Mouse (Mus musculus) ES-E14 (cell line): ENCODE data around the gene Ccnd3. TPM values are rescaled to one million over a fixed set of nuclear protein-coding genes. Genes with fewer than 3 reads are reported as not detected.
A peak's percentile ranks its signal among the peaks of the same experiment; 100 is the strongest.

ENCODE experiments used
- DNase-seq: peaks from one replicate; pipeline ENCODE4 v3.0.0-alpha.2; 2013; ENCODE audit warnings: low read depth, low spot score
- H3K27ac ChIP-seq: 2 replicates; pipeline ENCODE4 v1.5.1; 2012; ENCODE audit warnings: low read depth, mild to moderate bottlenecking, low read length, moderate library complexity, mixed read lengths; ENCODE audit not compliant: poor library complexity, insufficient read depth, severe bottlenecking
- H3K36me3 ChIP-seq: 2 replicates; pipeline ENCODE4 v1.6.1; 2012; ENCODE audit warnings: mild to moderate bottlenecking, low read length, moderate library complexity, mixed read lengths; ENCODE audit not compliant: control insufficient read depth, poor library complexity, insufficient read depth, severe bottlenecking
- H3K4me1 ChIP-seq, 2 experiments: fragments of 150-350 bp in 1 of 2; sonication (generic) in 1 of 2; 2 replicates each; pipeline ENCODE4 v1.6.1; 2012; ENCODE audit warnings: low read length in 2 of 2, mild to moderate bottlenecking in 1 of 2, mixed read lengths in 1 of 2; ENCODE audit not compliant: control insufficient read depth in 2 of 2, insufficient read depth in 2 of 2, poor library complexity in 1 of 2
- H3K4me3 ChIP-seq, 2 experiments: fragments of 150-350 bp in 1 of 2; sonication (generic) in 1 of 2; 2 replicates each; pipeline ENCODE4 v1.5.1; 2012; ENCODE audit warnings: low read length in 2 of 2, low read depth in 1 of 2, mild to moderate bottlenecking in 1 of 2, mixed read lengths in 1 of 2; ENCODE audit not compliant: insufficient read depth in 1 of 2, poor library complexity in 1 of 2, severe bottlenecking in 1 of 2
- H3K9ac ChIP-seq: 2 replicates; pipeline ENCODE4 v1.6.1; 2012; ENCODE audit warnings: low read depth, mild to moderate bottlenecking, low read length, mixed read lengths; ENCODE audit not compliant: poor library complexity, insufficient read depth, severe bottlenecking
- H3K9me3 ChIP-seq: fragments of 150-350 bp; sonication (generic); 2 replicates; pipeline ENCODE4 v1.6.1; 2012; ENCODE audit warnings: low read depth, mild to moderate bottlenecking, low read length; ENCODE audit not compliant: control insufficient read depth, insufficient read depth
- CHD2 ChIP-seq: IDR thresholded peaks from 2 replicates; pipeline ENCODE4 v1.6.1; 2014; ENCODE audit warnings: mild to moderate bottlenecking, low read depth, low read length, inconsistent platforms
- HCFC1 ChIP-seq: IDR thresholded peaks from 2 replicates; pipeline ENCODE4 v1.6.1; 2012; ENCODE audit warnings: low read length, inconsistent platforms, borderline replicate concordance; ENCODE audit not compliant: insufficient read depth
- MAFK ChIP-seq: IDR thresholded peaks from 2 replicates; pipeline ENCODE4 v1.6.1; 2014; ENCODE audit warnings: mild to moderate bottlenecking, low read depth, low read length, inconsistent platforms; ENCODE audit not compliant: insufficient read depth
- ZC3H11A ChIP-seq: IDR thresholded peaks from 2 replicates; pipeline ENCODE4 v1.6.1; 2012; ENCODE audit warnings: low read depth, mild to moderate bottlenecking, inconsistent platforms, low read length, borderline replicate concordance
- ZNF384 ChIP-seq: IDR thresholded peaks from 2 replicates; pipeline ENCODE4 v1.6.1; 2012; ENCODE audit warnings: low read depth, low read length, inconsistent platforms
- in situ Hi-C, 2 experiments: fragments of 600-800 bp; cut with MboI; formaldehyde crosslinking; loops; one replicate each; pipeline ENCODE4 v1.15.1; 2025; ENCODE audit warnings: low sequenced_read_pairs in 2 of 2, inconsistent platforms in 1 of 2; ENCODE audit not compliant: unreplicated experiment in 2 of 2
- total RNA-seq: library from RNA; depleted of rRNA; stranded (reverse); fragments of 300-350 nt; gene quantifications from 2 replicates; pipeline ENCODE4 v1.2.3, GENCODE M21; 2012

Ccnd3 gene
- total RNA-seq, 1 experiment, result 131 TPM

DNA sequence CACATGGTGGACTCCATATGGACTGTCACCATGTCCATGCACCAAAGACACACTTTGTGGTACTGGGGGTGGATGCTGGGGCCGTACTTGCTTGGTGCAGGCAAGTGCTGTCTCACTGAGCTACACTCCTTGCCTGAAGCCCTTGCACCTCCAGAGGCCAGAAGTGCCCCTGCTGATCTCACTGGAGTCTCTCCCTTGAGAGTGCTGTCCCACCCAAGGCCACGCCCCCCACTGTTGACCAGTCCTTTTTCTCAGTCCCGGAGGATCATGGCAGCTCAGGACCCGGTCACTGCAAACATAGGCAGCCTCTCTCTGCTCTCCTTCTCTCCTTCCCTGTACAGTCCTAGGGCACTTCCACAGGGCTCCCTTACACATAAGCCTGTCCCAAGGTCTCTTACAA is 30.6 kb upstream of the Ccnd3 start:
- DNase-seq, result no peak
- H3K4me3 ChIP-seq, result no peak overlapping the region
- H3K9ac ChIP-seq, result no peak overlapping the region
- no peaks in the 10 kb centered on the region for H3K9me3 ChIP-seq
- peaks cover 3 to 15% of the 10 kb centered on the region in 2 experiments; a peak in 3 of 4 replicates for H3K4me1 ChIP-seq
- peaks cover 2% of the 10 kb centered on the region; the same call in 1 of the 2 replicates for H3K36me3 ChIP-seq
- H3K27ac ChIP-seq, result no peak overlapping the region
- in situ Hi-C loops, result no loop called here
- no peak for TF ChIP-seq ZC3H11A
- TF ChIP-seq HCFC1, result no peak
- no peak for TF ChIP-seq MAFK
- TF ChIP-seq CHD2, result no peak
- TF ChIP-seq ZNF384, result no peak

- Histone ChIP-seq H3K4me3 (no peak overlapping the region), H3K36me3 (no peaks in the 10 kb centered on the region; the same call in 1 of the 2 replicates), H3K27ac (no peak overlapping the region), H3K9ac (no peak overlapping the region), H3K9me3 (no peaks in the 10 kb centered on the region), H3K4me1 (peaks cover 3 to 15% of the 10 kb centered on the region in 2 experiments; a peak in 3 of 4 replicates)
- DNase-seq, result no peak
- in situ Hi-C loops, result no loop called here
- no peak for TF ChIP-seq ZNF384
- no peak for TF ChIP-seq ZC3H11A
- no peak for TF ChIP-seq CHD2
- no peak for TF ChIP-seq HCFC1
- no peak for TF ChIP-seq MAFK
Measured at GRCm38 (mm10) chr17:47475181-47475580, 29.7 kb upstream of the Ccnd3 start.

DNA sequence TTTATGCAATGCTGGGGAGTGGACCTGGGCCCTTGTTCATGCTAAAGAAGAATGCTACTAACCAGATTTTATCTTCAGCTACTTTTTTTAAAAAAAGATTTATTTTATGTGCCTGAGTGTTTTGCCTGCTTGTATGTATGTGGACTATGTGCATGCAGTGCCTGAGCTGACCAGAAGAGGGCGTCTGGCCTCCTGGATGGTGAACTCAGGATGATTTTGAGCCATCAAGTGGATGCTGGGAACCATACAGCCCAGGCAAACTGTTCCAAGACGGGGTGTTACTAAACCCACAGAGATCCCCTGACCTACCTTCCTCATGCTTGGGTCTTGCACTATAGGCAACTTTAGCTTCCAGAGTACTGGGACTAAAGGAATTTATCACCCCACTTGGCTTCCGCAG is 29.1 kb upstream of the Ccnd3 start:
- Histone ChIP-seq H3K4me1 (peaks cover 3 to 19% of the 10 kb centered on the region in 2 experiments; a peak in 3 of 4 replicates), H3K4me3 (no peak overlapping the region), H3K9ac (no peak overlapping the region), H3K36me3 (no peaks in the 10 kb centered on the region), H3K27ac (no peak overlapping the region), H3K9me3 (no peaks in the 10 kb centered on the region)
- in situ Hi-C loops, result no loop called here
- DNase-seq, result peak; percentile 76
- TF ChIP-seq CHD2, result no peak

- Histone ChIP-seq H3K9me3 (no peaks in the 10 kb centered on the region), H3K36me3 (no peaks in the 10 kb centered on the region), H3K27ac (no peak overlapping the region), H3K4me3 (no peak overlapping the region), H3K9ac (no peak overlapping the region), H3K4me1 (peaks cover 0 to 15% of the 10 kb centered on the region in 2 experiments; a peak in 2 of 4 replicates)
- in situ Hi-C loops, result no loop called here
- TF ChIP-seq ZNF384 (no peak), ZC3H11A (no peak), CHD2 (no peak), HCFC1 (no peak), MAFK (no peak)
- DNase-seq, result no peak
Measured at GRCm38 (mm10) chr17:47479887-47480286, 25.0 kb upstream of the Ccnd3 start.

DNA sequence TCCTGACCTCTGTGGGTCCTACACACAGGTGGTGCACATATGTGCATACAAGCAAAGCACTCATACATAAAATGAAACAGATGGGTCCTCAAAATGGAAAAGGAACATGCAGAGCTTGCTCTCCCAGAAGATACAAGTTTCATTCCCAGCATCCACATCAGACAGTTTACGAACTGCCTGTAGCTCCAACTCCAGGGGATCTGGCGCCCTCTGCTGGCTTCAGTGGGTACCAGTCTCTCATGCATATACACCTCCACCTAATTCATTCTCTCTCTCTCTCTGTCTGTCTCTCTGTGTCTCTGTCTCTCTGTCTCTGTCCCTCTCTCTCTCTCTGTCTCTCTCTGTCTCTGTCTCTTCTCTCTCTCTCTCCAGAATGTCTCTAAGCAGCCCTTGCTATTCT is 22.4 kb upstream of the Ccnd3 start:
- Histone ChIP-seq H3K27ac (no peak overlapping the region), H3K9me3 (no peaks in the 10 kb centered on the region), H3K9ac (no peak overlapping the region), H3K4me3 (no peak overlapping the region), H3K4me1 (peaks cover 0 to 33% of the 10 kb centered on the region in 2 experiments; a peak in 2 of 4 replicates), H3K36me3 (0 out of 2 replicates have a peak, but pooled peaks cover under 1% of the 10 kb centered on the region)
- in situ Hi-C loops, result no loop called here
- TF ChIP-seq MAFK, result no peak
- no peak for TF ChIP-seq ZNF384
- TF ChIP-seq ZC3H11A, result peak; percentile 59; the same call in 1 of the 2 replicates
- TF ChIP-seq CHD2, result no peak
- TF ChIP-seq HCFC1, result no peak
- DNase-seq, result peak; percentile 87
